Mouse (Mus musculus): ENCODE measurements around the gene Cbx2. TPM values are rescaled to one million over a fixed set of nuclear protein-coding genes. Genes with fewer than 3 reads are reported as not detected.
A peak's percentile ranks its signal among the peaks of the same experiment; 100 is the strongest.

The Cbx2 gene
- polyA plus RNA-seq, 1 experiment from 2014 or later: 24.9 TPM

DNA sequence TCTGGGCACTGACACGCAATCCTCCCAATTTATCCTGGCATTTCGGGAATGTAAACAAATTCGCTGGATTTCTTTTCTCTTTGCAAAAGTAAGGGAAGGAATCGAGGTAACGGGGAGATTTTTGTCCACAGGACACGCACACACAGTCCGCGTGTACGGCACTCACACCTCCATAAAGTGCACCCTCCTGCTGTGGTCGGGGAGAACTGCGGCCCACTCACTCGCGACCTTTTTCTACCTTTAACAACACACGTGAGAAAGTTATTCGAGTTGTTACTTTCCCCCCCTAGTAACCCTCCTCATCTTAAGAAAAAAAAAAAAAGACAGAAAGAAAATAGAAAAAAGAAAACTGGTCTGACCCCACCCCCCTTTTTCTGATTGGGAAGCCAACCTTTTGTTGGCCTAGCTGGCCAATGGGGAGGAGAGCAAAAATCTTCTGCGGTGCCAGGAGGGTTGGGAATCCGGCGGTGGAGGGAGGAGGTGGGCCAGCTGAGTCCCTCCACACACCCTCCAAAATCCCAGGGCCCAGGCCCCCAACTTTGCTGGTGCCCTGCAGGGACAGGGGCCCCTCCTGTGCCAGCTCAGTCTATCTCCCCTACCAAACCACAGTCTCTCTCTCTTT is 15.1 kb downstream of the Cbx2 start:
- H3K4me1 ChIP-seq (ENCODE audit: control insufficient read depth, insufficient read depth, low read length): peaks cover 38% of the 10 kb centered on the region
- H3K9ac ChIP-seq (replicated peaks; ENCODE audit: low read depth, low read length): no peak overlapping the region

DNA sequence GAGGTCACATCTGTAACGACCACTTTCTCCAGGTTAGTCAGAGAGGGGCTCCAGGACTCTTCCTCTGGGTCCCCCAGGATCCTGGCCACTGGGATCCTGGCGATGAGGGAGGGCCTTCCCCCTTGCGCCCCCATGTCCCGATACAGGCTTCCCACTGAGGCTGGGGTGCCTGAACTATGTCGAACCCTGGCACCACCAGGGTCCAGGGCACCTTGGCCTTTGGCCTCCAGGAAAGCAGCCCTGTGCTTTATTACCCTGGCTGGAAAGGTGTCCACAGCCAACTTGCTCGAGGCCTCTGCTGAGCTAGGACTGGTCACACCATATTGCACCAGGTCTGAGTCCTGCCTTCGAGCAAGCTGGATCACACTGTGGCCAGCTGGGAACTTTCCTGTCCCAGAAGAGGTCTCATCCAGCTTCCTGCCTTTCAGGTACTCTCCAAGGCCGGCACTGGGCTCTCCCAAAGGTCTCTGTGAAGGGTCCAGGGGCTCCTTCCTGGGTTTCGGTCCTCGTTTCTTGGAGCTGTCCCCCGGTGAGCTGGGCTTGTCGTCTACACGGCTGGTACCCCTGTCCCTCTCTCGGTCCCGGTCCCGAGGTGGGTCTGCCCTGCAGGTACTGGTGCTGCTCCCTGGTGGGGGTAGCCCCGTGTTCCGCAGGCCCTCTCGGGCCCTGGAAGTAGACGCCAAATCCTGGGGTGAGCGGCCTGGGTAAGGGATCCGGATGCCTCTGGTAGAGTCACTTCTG is 16.2 kb downstream of the Cbx2 start:
- Histone ChIP-seq H3K4me1 (ENCODE audit: control insufficient read depth, insufficient read depth, low read length) (peaks cover 38% of the 10 kb centered on the region), H3K9me3 (ENCODE audit: control insufficient read depth, low read depth, low read length) (no peaks in the 10 kb centered on the region), H3K27ac (ENCODE audit: low read length) (no peak overlapping the region), H3K36me3 (ENCODE audit: control insufficient read depth, insufficient read depth, low read length) (peaks cover 4% of the 10 kb centered on the region; the same call in 1 of the 2 replicates), H3K9ac (replicated peaks; ENCODE audit: low read depth, low read length) (no peak overlapping the region), H3K4me3 (ENCODE audit: low read depth, low read length) (no peak overlapping the region), H3K27me3 (ENCODE audit: control insufficient read depth, insufficient read depth, low read length) (peaks cover 32% of the 10 kb centered on the region), H3K4me2 (replicated peaks; ENCODE audit: low read depth, low read length) (no peak overlapping the region)
- 58% methylated on average over 22 of the region's 22 CpGs for WGBS
- no peak for ATAC-seq (ENCODE audit: insufficient number of reproducible peaks, insufficient read depth, low FRiP score, low read depth)

More for the DNA sequence above, 15.1 kb downstream of the Cbx2 start:
- peak overlapping the region; percentile 42 for H3K4me3 ChIP-seq (ENCODE audit: low read depth, low read length)
- peaks cover 4% of the 10 kb centered on the region; the same call in 1 of the 2 replicates for H3K36me3 ChIP-seq (ENCODE audit: control insufficient read depth, insufficient read depth, low read length)
- 24% methylated on average over 18 of the region's 18 CpGs for WGBS
- H3K27ac ChIP-seq (ENCODE audit: low read length): no peak overlapping the region
- H3K9me3 ChIP-seq (ENCODE audit: control insufficient read depth, low read depth, low read length): no peaks in the 10 kb centered on the region
- peak overlapping the region; percentile 76 for H3K4me2 ChIP-seq (replicated peaks; ENCODE audit: low read depth, low read length)
- no peak for ATAC-seq (ENCODE audit: insufficient number of reproducible peaks, insufficient read depth, low FRiP score, low read depth)
- peaks cover 25% of the 10 kb centered on the region for H3K27me3 ChIP-seq (ENCODE audit: control insufficient read depth, insufficient read depth, low read length)

DNA sequence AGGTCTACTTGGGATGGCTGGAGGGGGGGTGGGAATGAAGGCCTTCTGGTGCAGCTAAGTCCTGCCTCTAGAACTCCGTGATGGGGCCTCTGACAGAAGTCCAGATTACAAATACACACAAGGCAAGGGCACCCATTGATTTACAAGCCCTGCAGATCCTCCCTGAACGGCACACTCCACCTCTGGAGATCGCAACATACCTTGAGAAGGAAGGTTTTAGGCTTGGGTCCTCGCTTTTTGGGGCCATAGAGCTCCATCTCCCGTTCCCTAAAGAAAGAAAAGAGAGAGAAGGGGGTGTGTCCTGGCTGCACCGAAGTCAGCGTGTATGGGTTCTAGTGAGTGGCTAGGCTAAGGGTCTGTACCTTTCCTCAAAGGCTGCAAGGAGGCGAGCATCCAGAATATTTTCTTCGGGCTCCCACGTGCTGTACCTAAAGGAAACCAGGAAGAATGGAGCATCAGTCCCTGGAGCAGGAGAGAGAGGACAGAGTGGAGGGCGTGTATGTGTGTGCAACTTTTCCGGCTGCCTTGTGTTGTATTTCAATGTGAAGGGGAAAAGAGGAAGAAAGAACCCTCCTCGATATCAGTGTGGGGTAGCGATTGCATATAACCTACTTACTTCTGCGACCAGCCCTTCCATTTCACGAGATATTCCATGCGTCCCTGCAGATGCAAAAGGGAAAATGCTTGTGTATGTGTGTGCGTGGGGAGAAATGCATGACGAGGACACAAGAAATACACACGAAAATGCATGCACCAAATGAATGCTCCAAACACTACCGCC is 17.2 kb downstream of the Cbx2 start:
- H3K4me1 ChIP-seq (ENCODE audit: control insufficient read depth, insufficient read depth, low read length): peaks cover 42% of the 10 kb centered on the region
- WGBS: 12% methylated on average over 21 of the region's 21 CpGs
- no peak overlapping the region for H3K27ac ChIP-seq (ENCODE audit: low read length)
- peak overlapping the region; percentile 77 for H3K4me3 ChIP-seq (ENCODE audit: low read depth, low read length)
- H3K9ac ChIP-seq (replicated peaks; ENCODE audit: low read depth, low read length): peak overlapping the region; percentile 61; the same call in 1 of the 2 replicates
- ATAC-seq (ENCODE audit: insufficient number of reproducible peaks, insufficient read depth, low FRiP score, low read depth): no peak
- H3K36me3 ChIP-seq (ENCODE audit: control insufficient read depth, insufficient read depth, low read length): peaks cover 4% of the 10 kb centered on the region; the same call in 1 of the 2 replicates
- H3K4me2 ChIP-seq (replicated peaks; ENCODE audit: low read depth, low read length): peak overlapping the region; percentile 81
- H3K27me3 ChIP-seq (ENCODE audit: control insufficient read depth, insufficient read depth, low read length): peaks cover 42% of the 10 kb centered on the region
- no peaks in the 10 kb centered on the region for H3K9me3 ChIP-seq (ENCODE audit: control insufficient read depth, low read depth, low read length)

GRCm38 (mm10) chr11:119040600-119041324 is 18.0 kb downstream of the Cbx2 start, which contains the start of gene Cbx8:
Gene Cbx8 (minus strand): TSS chr11:119040969.
- peak within 1 kb of the TSS; percentile 77 for H3K27ac ChIP-seq (ENCODE audit: low read length)
- ATAC-seq (ENCODE audit: insufficient number of reproducible peaks, insufficient read depth, low FRiP score, low read depth): peak; percentile 95
- peaks cover 4% of the 10 kb centered on the region; the same call in 1 of the 2 replicates for H3K36me3 ChIP-seq (ENCODE audit: control insufficient read depth, insufficient read depth, low read length)
- H3K27me3 ChIP-seq (ENCODE audit: control insufficient read depth, insufficient read depth, low read length): peaks cover 42% of the 10 kb centered on the region
- peaks cover 43% of the 10 kb centered on the region for H3K4me1 ChIP-seq (ENCODE audit: control insufficient read depth, insufficient read depth, low read length)
- H3K9ac ChIP-seq (replicated peaks; ENCODE audit: low read depth, low read length): peak within 1 kb of the TSS; percentile 61; the same call in 1 of the 2 replicates
- H3K9me3 ChIP-seq (ENCODE audit: control insufficient read depth, low read depth, low read length): no peaks in the 10 kb centered on the region
- peak within 1 kb of the TSS; percentile 81 for H3K4me2 ChIP-seq (replicated peaks; ENCODE audit: low read depth, low read length)
- 2% methylated on average over 58 of the region's 63 CpGs for WGBS
- peak within 1 kb of the TSS; percentile 77 for H3K4me3 ChIP-seq (ENCODE audit: low read depth, low read length)

- Histone ChIP-seq H3K4me3 (ENCODE audit: low read depth, low read length) (peak overlapping the region; percentile 77), H3K9ac (replicated peaks; ENCODE audit: low read depth, low read length) (peak overlapping the region; percentile 7; the same call in 1 of the 2 replicates), H3K4me1 (ENCODE audit: control insufficient read depth, insufficient read depth, low read length) (peaks cover 45% of the 10 kb centered on the region), H3K36me3 (ENCODE audit: control insufficient read depth, insufficient read depth, low read length) (peaks cover 4% of the 10 kb centered on the region; the same call in 1 of the 2 replicates), H3K4me2 (replicated peaks; ENCODE audit: low read depth, low read length) (peak overlapping the region; percentile 81), H3K9me3 (ENCODE audit: control insufficient read depth, low read depth, low read length) (no peaks in the 10 kb centered on the region), H3K27me3 (ENCODE audit: control insufficient read depth, insufficient read depth, low read length) (peaks cover 46% of the 10 kb centered on the region), H3K27ac (ENCODE audit: low read length) (no peak overlapping the region)
- WGBS: under 1% methylated on average over 31 of the region's 31 CpGs
- ATAC-seq (ENCODE audit: insufficient number of reproducible peaks, insufficient read depth, low FRiP score, low read depth): peak; percentile 26; the same call in 1 of the 2 replicates
These were observed 18.6 kb downstream of the Cbx2 start for GRCm38 (mm10) chr11:119041325-119041716.

GRCm38 (mm10) chr11:119041750-119042465 is 19.1 kb downstream of the Cbx2 start:
- H3K9me3 ChIP-seq (ENCODE audit: control insufficient read depth, low read depth, low read length): no peaks in the 10 kb centered on the region
- peaks cover 46% of the 10 kb centered on the region for H3K4me1 ChIP-seq (ENCODE audit: control insufficient read depth, insufficient read depth, low read length)
- peak overlapping the region; percentile 77 for H3K4me3 ChIP-seq (ENCODE audit: low read depth, low read length)
- peaks cover 4% of the 10 kb centered on the region; the same call in 1 of the 2 replicates for H3K36me3 ChIP-seq (ENCODE audit: control insufficient read depth, insufficient read depth, low read length)
- no peak for ATAC-seq (ENCODE audit: insufficient number of reproducible peaks, insufficient read depth, low FRiP score, low read depth)
- no peak overlapping the region for H3K9ac ChIP-seq (replicated peaks; ENCODE audit: low read depth, low read length)
- peak overlapping the region; percentile 81 for H3K4me2 ChIP-seq (replicated peaks; ENCODE audit: low read depth, low read length)
- H3K27ac ChIP-seq (ENCODE audit: low read length): no peak overlapping the region
- H3K27me3 ChIP-seq (ENCODE audit: control insufficient read depth, insufficient read depth, low read length): peaks cover 49% of the 10 kb centered on the region
- under 1% methylated on average over 31 of the region's 31 CpGs for WGBS

DNA sequence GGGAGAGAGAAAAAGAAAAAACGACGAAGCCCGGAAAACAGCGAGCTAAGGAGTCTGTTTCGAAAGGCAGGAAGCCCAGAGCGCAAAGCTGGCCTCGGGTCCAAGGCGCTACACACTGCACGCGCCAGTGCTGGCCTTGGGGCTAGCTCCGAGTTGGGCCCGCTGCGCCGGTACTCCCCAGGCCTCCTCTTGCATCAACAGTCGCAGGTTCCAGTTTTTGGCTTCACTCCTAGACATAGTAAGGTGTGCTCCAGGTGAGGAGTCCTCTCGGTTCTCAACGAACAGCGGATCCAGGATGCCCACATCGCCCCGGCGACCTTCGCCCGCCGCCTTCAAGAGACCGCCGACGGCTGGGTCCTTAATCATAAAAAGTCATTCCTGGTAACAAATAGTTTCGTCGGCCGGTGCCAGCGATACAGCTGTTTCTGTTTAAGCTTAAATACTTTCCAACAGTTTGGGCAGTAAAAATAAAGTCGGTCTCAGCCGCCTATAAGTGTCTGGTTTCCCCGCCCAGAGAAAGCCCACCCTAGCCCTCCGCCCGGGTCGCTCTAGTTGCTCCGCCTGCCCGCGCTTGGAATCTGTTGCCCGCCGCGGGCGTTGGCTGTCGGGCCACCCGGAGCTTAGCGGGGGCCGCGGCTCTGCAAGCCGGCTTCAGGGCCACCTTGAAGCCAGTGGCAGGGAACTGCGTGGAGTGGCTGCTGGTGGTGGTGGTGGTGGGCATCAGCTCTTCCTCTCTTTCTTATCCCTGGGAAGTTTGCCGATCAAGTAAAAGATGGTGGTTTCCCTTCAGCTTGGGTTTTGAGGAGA is 19.9 kb downstream of the Cbx2 start:
- Histone ChIP-seq H3K36me3 (ENCODE audit: control insufficient read depth, insufficient read depth, low read length) (peaks cover 4% of the 10 kb centered on the region; the same call in 1 of the 2 replicates), H3K27ac (ENCODE audit: low read length) (no peak overlapping the region), H3K4me3 (ENCODE audit: low read depth, low read length) (peak overlapping the region; percentile 77), H3K27me3 (ENCODE audit: control insufficient read depth, insufficient read depth, low read length) (peaks cover 52% of the 10 kb centered on the region), H3K4me1 (ENCODE audit: control insufficient read depth, insufficient read depth, low read length) (peaks cover 45% of the 10 kb centered on the region), H3K4me2 (replicated peaks; ENCODE audit: low read depth, low read length) (no peak overlapping the region), H3K9me3 (ENCODE audit: control insufficient read depth, low read depth, low read length) (no peaks in the 10 kb centered on the region), H3K9ac (replicated peaks; ENCODE audit: low read depth, low read length) (0 out of 2 replicates have a peak overlapping the region, but pooled peaks have one; percentile 6)
- no peak for ATAC-seq (ENCODE audit: insufficient number of reproducible peaks, insufficient read depth, low FRiP score, low read depth)
- WGBS: 1% methylated on average over 52 of the region's 52 CpGs

All from stomach, embryonic 14.5 days (tissue).